Mouse (Mus musculus): Measurements from ENCODE around the gene Cacnb2.

GRCm38 (mm10) chr2:14829451-14829850 is 226.6 kb downstream of the Cacnb2 start:
- TF ChIP-seq CTCF (IDR thresholded peaks at IDR 0.05; ENCODE audit: low read depth): no peak
- TF ChIP-seq EP300 (IDR thresholded peaks at IDR 0.05; ENCODE audit: low read depth): no peak
